Mouse (Mus musculus): Measurements from ENCODE around the gene C2cd4c.

The C2cd4c gene

DNA sequence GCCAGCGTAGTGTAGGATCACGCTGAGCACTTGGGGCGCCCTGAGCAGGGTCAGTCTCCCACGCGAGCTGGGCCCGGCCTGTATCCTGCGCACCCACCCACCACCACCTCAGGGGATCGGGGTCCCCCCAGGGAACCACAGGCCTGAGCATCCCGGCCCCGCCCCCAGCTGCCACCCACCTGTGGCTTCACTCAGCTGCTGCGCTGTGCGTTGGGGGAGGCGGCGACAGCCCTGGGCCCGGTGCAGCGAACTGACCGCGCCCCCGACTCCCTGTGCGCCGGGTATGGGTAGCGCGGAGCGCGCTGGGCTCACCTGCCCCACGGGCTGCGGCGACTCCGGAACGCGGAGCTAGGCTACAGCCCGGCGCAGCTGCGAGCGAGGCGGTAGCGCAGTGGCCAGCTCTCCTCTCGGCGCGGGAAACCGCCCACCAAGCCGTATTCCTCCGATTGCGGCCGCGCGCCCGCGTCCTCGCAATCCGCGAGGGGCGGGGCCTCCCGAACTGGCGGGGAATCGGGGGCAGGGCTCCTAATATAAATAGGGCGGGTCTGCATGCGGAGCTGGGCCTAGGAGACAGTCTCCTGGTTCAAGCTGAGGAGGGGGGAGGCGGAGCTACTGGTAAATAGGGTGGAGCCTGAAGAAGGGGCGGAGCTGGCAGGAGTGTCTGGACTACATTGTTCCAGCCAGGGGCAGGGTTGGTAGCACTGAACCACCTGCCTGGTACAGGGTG lies at the start of gene C2cd4c:
Gene C2cd4c (minus strand): TSS at position 448 of the 727 bp plus-strand sequence.
- peak; percentile 97 for DNase-seq (ENCODE audit: low read depth, low spot score)

DNA sequence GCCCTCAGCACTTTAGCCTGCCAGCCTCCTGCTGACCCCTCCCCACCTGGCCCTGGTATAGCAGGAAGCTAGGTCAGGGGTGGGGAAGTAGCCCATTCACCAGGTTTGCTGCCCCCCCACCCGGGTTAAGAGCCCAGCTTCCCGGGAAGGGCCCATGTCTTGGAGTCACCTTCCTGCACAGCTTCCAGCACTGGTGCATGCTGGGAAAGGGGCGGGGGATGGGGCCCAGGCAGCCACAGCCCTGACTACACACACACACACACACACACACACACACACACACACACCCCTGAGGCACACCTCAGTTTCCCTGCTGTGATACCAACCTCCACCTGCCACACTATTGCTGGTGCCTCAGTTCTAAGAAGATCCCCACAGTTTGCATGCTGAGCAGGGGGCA lies 48.0 kb upstream of the C2cd4c start:
- DNase-seq (ENCODE audit: low read depth, low spot score) = peak; percentile 77

DNA sequence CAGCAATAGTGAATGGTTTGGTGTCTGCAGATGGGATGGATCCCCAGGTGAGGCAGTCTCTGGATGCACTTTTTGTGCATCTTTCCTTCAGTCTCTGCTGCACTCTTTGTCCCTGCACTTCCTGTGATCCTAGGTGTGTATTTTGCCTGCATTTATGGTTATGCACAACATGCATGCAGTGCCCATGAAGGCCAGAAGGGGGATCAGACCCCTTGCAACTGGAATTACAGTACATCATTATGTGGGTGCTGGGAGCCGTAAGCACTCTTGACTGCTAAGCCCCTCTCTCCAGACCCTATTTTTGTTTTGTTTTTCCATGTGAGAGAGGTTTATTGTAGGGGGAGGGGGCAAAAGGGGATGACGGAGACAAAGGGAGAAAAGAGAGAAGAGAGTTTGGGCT lies 46.5 kb upstream of the C2cd4c start:
- peak; percentile 62 for DNase-seq (ENCODE audit: low read depth, low spot score)

DNA sequence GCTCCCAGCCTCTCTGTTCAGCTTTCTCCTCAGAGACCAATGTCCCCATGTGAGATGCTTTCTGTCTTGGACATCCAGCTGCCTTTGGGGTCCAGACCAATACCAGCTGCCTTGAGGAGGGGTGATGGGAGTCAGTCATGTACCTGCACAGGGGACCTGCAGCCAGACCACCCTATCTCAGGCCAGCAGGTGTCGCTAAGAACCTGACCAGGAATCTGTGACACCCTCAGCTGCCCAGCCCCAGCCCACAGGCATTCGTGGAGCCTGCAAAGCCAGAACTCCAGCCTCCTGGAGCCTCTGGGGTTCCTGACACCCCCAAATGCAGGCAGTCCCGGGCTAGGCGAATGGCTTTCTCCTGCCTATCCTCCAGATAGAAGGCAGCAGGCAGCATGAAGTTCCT lies 45.0 kb upstream of the C2cd4c start:
- DNase-seq (ENCODE audit: low read depth, low spot score) = peak; percentile 62

DNA sequence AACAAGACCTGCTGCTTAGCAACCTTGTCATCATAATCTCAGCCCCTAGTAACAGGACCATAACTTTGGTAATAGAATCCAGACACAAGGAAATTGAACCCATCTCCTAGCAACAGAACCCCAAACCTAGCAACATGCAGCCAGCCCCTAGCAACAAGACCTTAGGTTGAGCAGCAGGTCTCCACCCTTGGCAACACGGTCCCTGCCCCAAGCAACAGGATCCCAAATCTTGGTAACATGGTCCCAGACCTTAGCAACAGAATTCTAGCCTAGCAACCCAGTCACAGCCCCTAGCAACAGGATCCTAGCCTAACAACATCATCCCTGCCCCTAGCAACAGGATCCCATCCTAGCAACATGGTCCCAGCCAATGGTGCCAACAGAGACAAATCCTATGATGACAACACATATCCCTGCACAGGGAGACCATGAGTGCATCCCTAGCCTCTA lies 41.1 kb upstream of the C2cd4c start:
- peak; percentile 73 for DNase-seq (ENCODE audit: low read depth, low spot score)

DNA sequence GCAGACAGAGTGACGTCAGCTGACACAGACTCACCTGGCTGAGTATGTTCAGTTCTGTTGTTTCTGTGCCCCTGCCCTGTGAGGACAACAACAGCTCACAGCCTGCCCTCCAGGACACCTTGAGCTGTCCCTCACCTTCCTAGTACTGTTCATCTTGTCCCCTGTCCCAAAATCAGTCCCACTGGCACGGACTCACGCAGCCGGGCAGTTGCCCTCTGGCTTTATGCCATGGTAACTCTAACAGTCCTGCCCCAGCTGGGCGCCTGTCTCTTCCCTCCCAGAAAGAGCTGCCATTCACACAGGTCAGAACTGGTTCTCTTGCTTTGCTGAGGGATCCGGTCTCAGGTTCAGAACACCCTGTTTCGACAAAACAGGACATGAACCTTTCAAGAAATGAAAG lies 39.0 kb upstream of the C2cd4c start:
- no peak for DNase-seq (ENCODE audit: low read depth, low spot score)

DNA sequence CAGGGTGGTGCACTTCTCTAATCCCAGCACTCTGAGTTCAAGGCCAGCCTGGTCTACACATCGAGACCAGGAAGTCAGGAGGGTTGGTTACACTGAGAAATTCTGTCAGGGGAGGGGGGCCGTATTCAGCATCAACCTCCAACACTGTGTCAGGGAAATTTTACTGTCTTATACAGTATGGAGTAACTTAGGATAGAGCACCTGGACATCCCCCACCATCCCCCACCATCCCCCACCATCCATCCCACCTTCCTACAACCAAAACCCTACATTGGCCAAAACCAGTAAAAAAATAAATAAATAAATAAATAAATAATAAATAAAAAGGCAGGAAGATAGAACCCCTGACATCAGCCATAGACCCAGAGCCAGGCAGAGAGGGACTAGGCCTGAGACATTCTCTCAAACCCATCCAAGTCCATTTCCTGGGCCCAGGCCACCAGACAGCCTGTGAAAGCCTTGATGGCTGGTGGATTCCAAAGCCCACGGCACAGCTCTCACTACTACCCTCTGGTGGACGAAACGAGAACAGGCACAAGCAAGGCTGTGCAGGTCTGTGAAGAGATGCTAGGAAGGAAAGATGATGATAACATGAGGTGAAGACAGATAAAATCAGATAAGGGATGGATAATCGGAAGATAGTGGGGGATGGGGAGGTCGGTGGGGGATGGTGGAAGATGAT lies 35.4 kb upstream of the C2cd4c start:
- peak; percentile 76 for DNase-seq (ENCODE audit: low read depth, low spot score)

DNA sequence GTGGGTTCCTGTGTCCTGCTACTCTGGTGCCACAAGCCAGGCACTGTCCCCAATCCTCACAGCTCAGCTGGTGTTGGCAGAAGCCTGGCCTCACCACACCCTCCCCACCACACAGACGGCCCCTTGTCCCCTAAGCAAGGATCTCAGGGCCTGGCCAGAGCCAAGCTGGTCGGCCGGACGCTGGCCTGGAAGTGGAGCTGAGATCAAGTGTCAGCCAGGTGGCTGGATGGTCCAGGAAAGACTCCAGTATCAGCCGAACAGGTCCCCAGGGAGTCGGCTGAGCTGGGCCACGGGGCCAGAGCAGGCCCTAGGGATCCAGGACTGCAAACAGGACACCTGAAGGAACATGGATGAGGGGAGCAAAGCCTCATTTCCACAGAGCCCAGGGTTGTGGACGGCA lies 31.9 kb upstream of the C2cd4c start, which contains the start of gene Odf3l2:
Gene Odf3l2 (minus strand): TSS at position 28 of the 400 bp plus-strand sequence.
- no peak for DNase-seq (ENCODE audit: low read depth, low spot score)

DNA sequence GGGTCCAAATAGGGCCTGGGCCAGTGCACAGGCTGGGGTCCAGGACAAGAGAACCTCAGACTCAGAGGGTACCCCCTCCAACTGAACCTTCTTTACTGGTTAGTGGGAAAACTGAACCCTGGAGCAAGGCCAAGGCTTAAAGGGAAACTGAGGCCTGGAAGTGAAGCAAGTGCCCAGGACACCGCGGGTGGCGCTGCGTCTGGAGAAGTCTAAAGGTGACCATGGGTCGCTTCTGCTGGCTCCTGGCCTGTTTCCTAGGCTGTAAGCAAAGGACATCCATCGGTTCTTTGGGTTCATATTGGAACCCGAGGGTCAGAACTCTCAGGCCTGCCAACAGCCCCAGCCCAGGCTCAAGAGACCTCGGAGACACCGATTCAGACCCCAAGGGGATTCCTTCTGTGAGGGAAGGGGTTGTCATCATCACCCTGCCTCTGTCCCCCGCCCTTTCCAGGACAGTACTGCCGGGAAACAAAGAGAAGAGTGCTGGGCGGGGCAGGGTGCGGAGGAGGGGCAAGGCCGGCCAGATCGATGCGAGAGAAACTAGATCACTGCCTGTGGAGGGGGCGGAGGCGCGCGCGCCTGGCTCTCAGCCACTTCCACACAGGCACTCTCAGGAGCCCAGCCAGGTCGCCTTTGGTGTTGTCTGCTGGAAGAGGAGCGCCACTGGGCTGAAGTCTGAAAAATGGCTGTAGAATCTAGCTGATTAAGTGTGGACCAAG lies 24.8 kb upstream of the C2cd4c start:
- peak; percentile 86 for DNase-seq (ENCODE audit: low read depth, low spot score)

DNA sequence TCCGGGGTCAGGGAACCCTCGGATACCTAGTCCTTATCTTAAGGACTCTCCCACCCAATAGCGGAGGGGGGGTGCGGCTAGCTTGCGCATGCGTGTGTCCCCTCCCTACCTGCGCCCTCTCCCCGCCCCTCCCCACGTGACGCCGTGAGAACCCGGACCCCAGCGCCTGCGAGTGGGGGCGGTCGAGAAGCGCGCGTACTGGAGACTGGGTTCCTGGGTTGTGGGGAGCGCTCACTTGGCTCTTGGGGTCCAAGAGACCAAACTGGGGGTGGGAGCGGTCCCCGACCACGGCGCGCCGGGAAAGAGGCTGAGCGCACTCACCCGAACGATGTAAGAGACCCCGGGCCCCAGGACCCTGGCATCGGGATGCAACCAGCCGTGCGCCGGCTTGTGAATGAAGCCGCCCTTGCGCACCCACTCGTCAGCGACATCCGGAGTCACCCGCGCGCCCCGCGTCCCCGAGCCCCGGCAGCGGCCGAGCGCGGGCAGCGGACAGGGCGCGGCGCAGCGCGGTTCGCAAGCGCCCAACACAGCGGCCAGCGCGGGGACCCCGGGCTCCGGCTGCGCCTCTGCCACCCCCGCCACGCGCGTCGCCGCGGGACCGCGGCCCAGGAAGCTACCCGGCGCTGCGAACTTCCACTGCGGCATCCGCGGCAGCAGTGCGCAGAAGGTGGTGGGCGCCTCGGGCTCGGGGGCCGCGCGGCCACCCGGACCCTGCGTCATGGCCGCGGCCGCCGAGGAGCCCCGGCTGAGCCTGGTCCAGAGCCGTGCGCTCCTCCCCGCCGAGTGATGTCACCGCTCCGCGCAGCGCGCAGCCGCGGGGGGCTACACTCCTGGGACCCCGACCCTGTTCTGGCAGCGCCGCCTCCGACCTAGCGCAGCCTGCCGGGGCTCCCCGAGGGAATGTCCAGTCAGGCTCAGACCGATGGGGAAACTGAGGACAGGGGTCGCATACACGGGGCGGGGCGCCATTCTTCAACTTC lies 23.6 kb upstream of the C2cd4c start, which contains the start of gene Shc2:
Gene Shc2 (minus strand): TSS at position 791 of the 983 bp plus-strand sequence.
- peak; percentile 88 for DNase-seq (ENCODE audit: low read depth, low spot score)

DNA sequence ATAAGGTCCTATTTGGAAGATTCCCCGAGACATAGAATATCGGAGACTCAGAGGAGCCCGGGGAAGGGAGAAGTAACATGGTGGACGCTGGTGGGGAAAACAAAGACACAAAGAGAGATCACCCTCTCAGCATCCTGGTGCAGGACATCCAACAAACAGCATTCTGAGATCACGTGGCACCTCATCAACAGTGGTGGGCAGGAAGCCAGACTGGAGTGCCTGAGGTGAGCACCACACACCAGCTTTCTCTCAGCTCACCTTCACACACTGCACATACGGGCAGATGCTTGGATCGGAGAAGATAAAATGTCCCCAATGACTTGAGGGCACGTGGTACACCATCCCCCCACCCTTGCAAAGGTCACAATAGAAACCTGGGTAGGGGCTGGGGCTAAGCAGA lies 22.5 kb upstream of the C2cd4c start:
- DNase-seq (ENCODE audit: low read depth, low spot score) = no peak

DNA sequence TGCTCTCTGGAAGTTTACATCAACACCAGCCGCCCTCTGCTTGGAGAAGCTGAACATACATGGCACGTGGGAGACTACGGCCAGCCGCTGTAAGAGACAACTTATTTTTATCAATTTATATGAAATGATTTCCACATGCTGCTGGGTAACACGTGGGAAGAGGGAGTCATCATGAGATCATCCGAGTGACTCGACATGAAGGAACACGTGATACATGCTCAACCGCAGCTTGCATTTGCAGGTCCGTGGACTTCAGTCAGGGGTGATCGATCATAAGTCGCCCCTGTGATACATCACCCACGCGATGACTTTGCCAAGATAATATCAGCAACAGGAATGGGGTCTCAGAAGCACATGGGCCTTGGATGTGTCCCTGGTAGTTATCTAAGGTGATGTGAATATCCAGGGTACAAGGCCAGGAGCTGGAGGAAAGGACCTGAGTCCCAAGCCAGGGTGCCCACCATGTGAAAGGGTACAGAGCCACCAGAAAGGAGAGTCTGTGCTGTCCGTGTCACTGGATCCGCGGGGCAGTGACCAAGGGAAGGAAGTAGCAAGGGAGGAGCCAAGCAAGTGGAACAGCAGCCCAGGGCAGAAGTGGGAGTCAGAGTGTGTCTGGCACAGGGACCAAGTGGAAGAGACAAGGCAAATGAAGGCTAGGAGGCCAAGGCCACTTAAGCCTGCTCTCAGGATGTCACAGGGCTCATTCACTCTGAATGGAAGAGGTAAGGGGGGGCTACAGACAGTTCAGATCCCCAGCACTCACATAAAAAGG lies 19.4 kb upstream of the C2cd4c start:
- DNase-seq (ENCODE audit: low read depth, low spot score) = no peak

DNA sequence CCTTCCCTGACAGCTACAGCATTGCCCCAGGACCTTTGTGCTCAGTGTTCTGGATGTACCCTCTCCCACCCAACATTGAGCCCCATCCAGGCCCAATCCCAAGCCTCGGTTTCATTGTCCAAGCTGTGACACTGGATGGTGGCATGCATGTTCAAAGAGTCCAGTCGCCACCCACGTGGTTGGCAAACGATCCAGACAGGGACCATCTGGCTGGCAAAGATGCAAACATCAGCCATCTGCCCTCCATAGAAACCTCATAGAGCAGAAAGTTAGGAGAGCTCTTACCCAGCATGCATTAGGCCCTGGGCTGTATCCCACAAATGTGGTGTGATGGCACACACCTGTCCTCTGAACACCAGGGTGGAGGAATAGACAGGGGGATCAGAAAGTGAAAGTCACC lies 17.6 kb upstream of the C2cd4c start:
- no peak for DNase-seq (ENCODE audit: low read depth, low spot score)

DNA sequence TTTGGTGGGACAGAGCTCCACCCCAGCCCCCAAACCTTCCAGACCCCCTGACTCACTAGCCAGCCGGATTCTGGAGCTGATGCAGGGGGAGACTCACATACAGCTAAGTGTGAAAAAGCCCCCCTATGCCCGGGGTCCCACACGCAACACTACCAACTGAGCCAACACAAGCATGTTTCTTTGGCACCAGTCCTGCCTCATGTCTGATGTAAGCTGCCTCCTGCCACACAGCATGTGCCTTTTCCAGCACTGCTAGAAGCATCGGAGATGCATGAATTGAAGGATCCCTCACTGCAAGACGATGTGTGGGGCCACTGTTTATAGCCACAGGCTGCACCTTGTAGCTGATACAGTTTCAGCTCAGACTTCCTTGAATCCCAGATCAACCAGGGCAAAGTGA lies 14.6 kb upstream of the C2cd4c start:
- no peak for DNase-seq (ENCODE audit: low read depth, low spot score)

DNA sequence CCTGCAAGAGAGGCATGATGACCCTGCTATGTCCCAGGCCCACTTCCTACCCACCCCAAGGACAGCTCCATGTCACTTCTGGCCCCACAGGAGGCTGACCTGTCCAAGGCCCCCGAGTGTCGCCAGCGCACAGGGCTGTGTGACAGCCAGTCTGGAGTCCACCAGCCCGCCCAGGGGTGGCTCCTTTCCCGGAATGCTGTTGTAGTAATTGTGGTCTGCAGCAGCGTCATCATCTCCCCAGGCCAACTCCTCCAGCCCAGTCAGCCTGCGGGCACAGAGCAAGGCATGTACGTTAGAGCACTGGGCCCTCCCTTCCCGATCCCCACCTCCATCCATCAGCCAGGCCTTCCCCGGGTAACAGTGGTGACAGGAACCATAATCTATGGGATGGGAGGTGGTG lies 12.3 kb upstream of the C2cd4c start:
- no peak for DNase-seq (ENCODE audit: low read depth, low spot score)

DNA sequence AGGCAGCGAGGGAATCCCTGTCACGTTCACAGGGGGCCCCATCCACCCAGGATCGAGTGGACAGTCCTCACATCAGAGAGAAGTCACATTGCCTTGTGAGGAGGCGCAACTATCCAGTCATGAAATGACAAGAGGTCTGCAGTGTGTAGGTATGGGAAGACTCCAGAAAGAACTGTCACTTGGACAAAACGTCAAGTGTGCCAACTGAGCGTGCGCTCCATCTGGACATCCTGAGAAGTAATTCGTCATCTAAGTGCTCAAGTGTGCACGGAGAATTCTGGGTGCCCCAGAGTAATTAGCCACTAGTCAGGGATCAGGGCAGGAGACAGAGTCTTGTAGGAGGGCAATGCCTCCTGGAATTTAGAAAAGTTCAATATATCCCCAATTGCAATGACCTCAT lies 11.6 kb upstream of the C2cd4c start:
- no peak for DNase-seq (ENCODE audit: low read depth, low spot score)

DNA sequence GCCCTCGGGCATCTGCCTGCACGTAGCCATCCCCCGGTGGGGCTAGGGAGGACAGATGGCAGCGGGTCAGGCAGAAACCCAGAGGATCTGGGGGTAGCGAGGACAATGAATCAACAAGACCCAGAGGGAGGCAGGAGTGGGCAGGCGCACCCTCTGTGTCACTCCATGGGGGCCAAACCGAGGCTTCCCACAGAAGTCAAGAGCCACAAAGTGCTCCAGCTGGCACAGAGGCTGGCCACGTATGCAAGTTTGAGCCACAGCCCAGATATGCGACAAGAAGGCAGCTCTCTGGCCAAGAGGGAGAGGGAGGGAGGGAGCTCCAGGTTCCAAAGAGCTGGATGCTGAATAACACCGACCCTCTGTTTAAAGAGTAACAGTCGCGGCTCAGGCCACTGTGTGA lies 10.1 kb upstream of the C2cd4c start:
- no peak for DNase-seq (ENCODE audit: low read depth, low spot score)

DNA sequence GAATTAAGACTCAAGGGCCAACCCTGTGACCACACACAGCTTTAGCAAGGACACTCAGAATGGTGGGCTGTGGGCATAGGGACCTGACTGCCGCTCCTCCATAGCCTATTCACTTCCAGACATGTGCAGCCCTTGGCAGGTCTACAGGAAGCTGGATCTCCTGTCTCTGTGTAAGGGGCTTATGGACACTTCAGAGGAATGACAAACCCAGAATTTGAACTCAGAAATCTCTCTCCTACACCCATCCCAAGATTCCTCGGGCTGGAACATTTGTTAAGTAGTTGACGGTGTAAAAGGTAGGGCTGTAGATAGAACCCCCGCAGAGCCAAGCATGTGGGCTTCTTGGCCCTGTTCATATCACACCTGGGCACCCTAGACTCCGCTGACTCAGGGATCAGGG lies 2.6 kb upstream of the C2cd4c start:
- DNase-seq (ENCODE audit: low read depth, low spot score) = no peak

DNA sequence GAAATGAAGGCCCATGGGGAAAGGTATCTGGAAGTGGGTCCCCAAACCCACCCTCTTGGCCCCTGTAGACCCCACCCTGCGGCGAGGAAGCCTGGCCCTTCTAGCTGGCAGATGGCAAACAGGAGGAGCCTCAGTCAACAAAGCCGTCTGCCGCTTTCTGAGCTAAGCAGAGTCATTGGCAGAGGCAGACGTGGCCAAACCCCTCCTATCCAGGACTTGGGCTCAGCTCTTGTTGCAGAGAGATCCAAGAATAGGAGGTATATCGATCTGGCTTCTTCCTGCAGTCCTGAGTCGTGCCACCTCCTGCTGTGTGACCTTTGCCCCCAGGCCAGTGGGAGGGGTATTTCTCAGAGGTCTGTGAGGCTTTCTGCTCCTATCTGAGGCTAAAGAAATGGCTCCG lies 2.0 kb upstream of the C2cd4c start:
- DNase-seq (ENCODE audit: low read depth, low spot score) = peak; percentile 44

DNA sequence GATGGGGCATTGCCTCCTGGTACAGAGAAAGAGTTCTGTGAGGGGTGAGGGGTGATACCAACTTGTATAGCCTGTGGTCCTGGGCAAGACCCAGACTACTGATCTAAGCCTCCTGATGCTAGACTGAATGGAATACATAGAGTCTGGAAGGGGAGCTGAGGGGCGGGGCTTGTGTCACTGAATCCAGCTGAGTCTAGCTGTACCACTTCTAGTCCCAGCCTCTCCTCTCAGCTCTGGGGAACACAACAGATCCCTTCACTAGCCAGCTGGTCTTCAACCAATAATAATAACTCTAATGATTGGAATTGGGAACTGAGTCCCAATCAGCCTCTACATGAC lies 449 bp upstream of the C2cd4c start:
- DNase-seq (ENCODE audit: low read depth, low spot score) = no peak
